Mouse (Mus musculus) adrenal gland, adult 10 weeks (tissue): ENCODE results near the gene Kif2c. TPM values are rescaled to one million over a fixed set of nuclear protein-coding genes. Genes with fewer than 3 reads are reported as not detected.

Experiments
- polyA plus RNA-seq: library from polyadenylated mRNA; stranded (reverse); fragments of 350-450 nt; fragmentation: Illumina TruSeq; extraction: RNeasy Lipid Tissue Mini Kit (QIAGEN cat#74804); gene quantifications from one replicate; pipeline ENCODE4 v1.2.3, GENCODE M21; 2014; ENCODE audit warnings: low read depth, low replicate concordance

Gene Kif2c
- 1.1 TPM for polyA plus RNA-seq

GRCm38 (mm10) chr4:117181863-117182758 is at the start of gene Kif2c:
Gene Kif2c, minus strand, starts transcription at chr4:117182639.

GRCm38 (mm10) chr4:117155792-117156355 is 26.6 kb downstream of the Kif2c start, which contains the start of gene Rps8:
Gene Rps8, minus strand, starts transcription at chr4:117156243.

GRCm38 (mm10) chr4:117133817-117134600 is 48.4 kb downstream of the Kif2c start, which contains the start of gene Plk3:
Gene Plk3, minus strand, starts transcription at chr4:117133963.

GRCm38 (mm10) chr4:117126675-117127290 is 55.7 kb downstream of the Kif2c start, which contains the start of gene Tctex1d4:
Gene Tctex1d4, plus strand, starts transcription at chr4:117126794.

GRCm38 (mm10) chr4:117125348-117125909 is 57.0 kb downstream of the Kif2c start, which contains the start of gene Btbd19:
Gene Btbd19, minus strand, starts transcription at chr4:117125725.

Other genes starting within 250 kb of the Kif2c start
- 14.3 TPM for gene Urod, start 188.2 kb downstream of the Kif2c start, polyA plus RNA-seq
- 5.8 TPM for gene Hectd3, start 187.3 kb downstream of the Kif2c start, polyA plus RNA-seq
- 37.5 TPM for gene Eif2b3, start 163.2 kb downstream of the Kif2c start, polyA plus RNA-seq
- 0.17 TPM for gene Ptch2, start 86.6 kb downstream of the Kif2c start, polyA plus RNA-seq
- 1.2 TPM for gene Btbd19, start 56.9 kb downstream of the Kif2c start, polyA plus RNA-seq
- not detected for gene Tctex1d4, start 55.8 kb downstream of the Kif2c start, polyA plus RNA-seq
- 0.35 TPM for gene Plk3, start 48.7 kb downstream of the Kif2c start, polyA plus RNA-seq
- 165 TPM for gene Rps8, start 26.4 kb downstream of the Kif2c start, polyA plus RNA-seq
- 1.9 TPM for gene Tmem53, start 69.3 kb upstream of the Kif2c start, polyA plus RNA-seq
- 2.1 TPM for gene Armh1, start 69.5 kb upstream of the Kif2c start, polyA plus RNA-seq